Mouse (Mus musculus): ENCODE measurements around the gene Mxra7. TPM values are rescaled to one million over a fixed set of nuclear protein-coding genes. Genes with fewer than 3 reads are reported as not detected.

Mxra7 gene
- polyA plus RNA-seq, 1 experiment, result 76.8 TPM

GRCm38 (mm10) chr11:116812793-116813529, 14.9 kb downstream of the Mxra7 start:
- Histone ChIP-seq H3K4me3 (ENCODE audit: insufficient read depth, low read length) (no peak overlapping the region), H3K4me1 (ENCODE audit: control insufficient read depth, insufficient read depth, low read length) (peaks cover 28% of the 10 kb centered on the region), H3K27ac (ENCODE audit: insufficient read depth, low read length) (peak overlapping the region; percentile 96; the same call in 1 of the 2 replicates)
- peak; percentile 43; the same call in 1 of the 2 replicates for TF ChIP-seq CTCF (IDR thresholded peaks at IDR 0.05; ENCODE audit: borderline replicate concordance, insufficient read depth, low read length)
- TF ChIP-seq POLR2A (IDR thresholded peaks at IDR 0.05; ENCODE audit: low read depth, low read length), result no peak

- Histone ChIP-seq H3K27ac (ENCODE audit: insufficient read depth, low read length) (no peak overlapping the region), H3K4me1 (ENCODE audit: control insufficient read depth, insufficient read depth, low read length) (peaks cover 28% of the 10 kb centered on the region), H3K4me3 (ENCODE audit: insufficient read depth, low read length) (no peak overlapping the region)
- TF ChIP-seq POLR2A (IDR thresholded peaks at IDR 0.05; ENCODE audit: low read depth, low read length), result no peak
- no peak for TF ChIP-seq CTCF (IDR thresholded peaks at IDR 0.05; ENCODE audit: borderline replicate concordance, insufficient read depth, low read length)
Measured at GRCm38 (mm10) chr11:116810983-116811901, 16.6 kb downstream of the Mxra7 start.

GRCm38 (mm10) chr11:116810528-116810927, 17.3 kb downstream of the Mxra7 start:
- peaks cover 26% of the 10 kb centered on the region for H3K4me1 ChIP-seq (ENCODE audit: control insufficient read depth, insufficient read depth, low read length)
- TF ChIP-seq CTCF (IDR thresholded peaks at IDR 0.05; ENCODE audit: borderline replicate concordance, insufficient read depth, low read length) (no peak), POLR2A (IDR thresholded peaks at IDR 0.05; ENCODE audit: low read depth, low read length) (no peak)

GRCm38 (mm10) chr11:116809520-116809919, 18.3 kb downstream of the Mxra7 start:
- no peak overlapping the region for H3K4me3 ChIP-seq (ENCODE audit: insufficient read depth, low read length)
- no peak overlapping the region for H3K27ac ChIP-seq (ENCODE audit: insufficient read depth, low read length)
- TF ChIP-seq POLR2A (IDR thresholded peaks at IDR 0.05; ENCODE audit: low read depth, low read length), result no peak
- TF ChIP-seq CTCF (IDR thresholded peaks at IDR 0.05; ENCODE audit: borderline replicate concordance, insufficient read depth, low read length), result no peak
- peaks cover 19% of the 10 kb centered on the region for H3K4me1 ChIP-seq (ENCODE audit: control insufficient read depth, insufficient read depth, low read length)

More at GRCm38 (mm10) chr11:116810528-116810927, 17.3 kb downstream of the Mxra7 start:
- H3K4me3 ChIP-seq (ENCODE audit: insufficient read depth, low read length), result no peak overlapping the region
- no peak overlapping the region for H3K27ac ChIP-seq (ENCODE audit: insufficient read depth, low read length)

- peaks cover 16% of the 10 kb centered on the region for H3K4me1 ChIP-seq (ENCODE audit: control insufficient read depth, insufficient read depth, low read length)
- no peak for TF ChIP-seq POLR2A (IDR thresholded peaks at IDR 0.05; ENCODE audit: low read depth, low read length)
- no peak for TF ChIP-seq CTCF (IDR thresholded peaks at IDR 0.05; ENCODE audit: borderline replicate concordance, insufficient read depth, low read length)
- H3K27ac ChIP-seq (ENCODE audit: insufficient read depth, low read length), result no peak overlapping the region
- no peak overlapping the region for H3K4me3 ChIP-seq (ENCODE audit: insufficient read depth, low read length)
Measured at GRCm38 (mm10) chr11:116808811-116809395, 18.9 kb downstream of the Mxra7 start.

- TF ChIP-seq POLR2A (IDR thresholded peaks at IDR 0.05; ENCODE audit: low read depth, low read length) (no peak), CTCF (IDR thresholded peaks at IDR 0.05; ENCODE audit: borderline replicate concordance, insufficient read depth, low read length) (peak; percentile 77)
- H3K4me1 ChIP-seq (ENCODE audit: control insufficient read depth, insufficient read depth, low read length), result peaks cover 16% of the 10 kb centered on the region
- no peak overlapping the region for H3K4me3 ChIP-seq (ENCODE audit: insufficient read depth, low read length)
- peak overlapping the region; percentile 73 for H3K27ac ChIP-seq (ENCODE audit: insufficient read depth, low read length)
Measured at GRCm38 (mm10) chr11:116807938-116808606, 19.8 kb downstream of the Mxra7 start.

- Histone ChIP-seq H3K27ac (ENCODE audit: insufficient read depth, low read length) (peak overlapping the region; percentile 73), H3K4me1 (ENCODE audit: control insufficient read depth, insufficient read depth, low read length) (peaks cover 11% of the 10 kb centered on the region), H3K4me3 (ENCODE audit: insufficient read depth, low read length) (no peak overlapping the region)
- TF ChIP-seq CTCF (IDR thresholded peaks at IDR 0.05; ENCODE audit: borderline replicate concordance, insufficient read depth, low read length), result no peak
- no peak for TF ChIP-seq POLR2A (IDR thresholded peaks at IDR 0.05; ENCODE audit: low read depth, low read length)
Measured at GRCm38 (mm10) chr11:116807526-116807925, 20.3 kb downstream of the Mxra7 start.

GRCm38 (mm10) chr11:116807116-116807515, 20.7 kb downstream of the Mxra7 start:
- H3K4me3 ChIP-seq (ENCODE audit: insufficient read depth, low read length), result no peak overlapping the region
- H3K4me1 ChIP-seq (ENCODE audit: control insufficient read depth, insufficient read depth, low read length), result peaks cover 9% of the 10 kb centered on the region
- no peak for TF ChIP-seq CTCF (IDR thresholded peaks at IDR 0.05; ENCODE audit: borderline replicate concordance, insufficient read depth, low read length)
- TF ChIP-seq POLR2A (IDR thresholded peaks at IDR 0.05; ENCODE audit: low read depth, low read length), result no peak
- peak overlapping the region; percentile 73 for H3K27ac ChIP-seq (ENCODE audit: insufficient read depth, low read length)

Measured in embryonic fibroblast, embryonic 13.5 days (primary cell).